Mouse (Mus musculus) cerebellum, adult 18-20 months (tissue): Measurements from ENCODE around the gene Fsd1l.
"Not testable (repeated sequence)": the region's sequence is repeated elsewhere in the genome, so short reads cannot be mapped to it uniquely, and the experiment has no call there.

ENCODE experiments used
- DNase-seq, 2 experiments: peaks; one replicate each; pipeline ENCODE4 v3.0.0; 2021

Gene Fsd1l

GRCm38 (mm10) chr4:53630963-53631315, 332 bp upstream of the Fsd1l start:
- DNase-seq = no peak

GRCm38 (mm10) chr4:53632011-53632349, 709 bp downstream of the Fsd1l start:
- no peak for DNase-seq

DNA sequence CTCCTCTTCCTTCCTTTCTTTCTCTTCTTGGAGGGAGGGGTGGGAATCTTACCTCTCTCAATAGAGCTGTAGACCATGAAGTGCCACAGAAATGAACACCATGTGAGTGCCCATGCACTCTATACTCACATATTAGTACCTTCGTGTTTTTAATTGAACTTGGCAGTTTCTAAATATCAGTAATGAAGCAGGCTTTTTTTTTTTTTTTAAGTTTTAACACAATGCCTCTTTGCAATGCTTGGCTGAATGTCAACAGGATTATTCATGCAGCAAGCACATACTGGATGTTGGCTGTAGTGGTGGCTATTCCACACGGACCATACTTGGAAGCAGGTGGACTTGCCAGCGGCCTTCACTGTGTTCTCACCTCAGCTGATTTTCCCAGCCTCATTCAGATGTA, 4.1 kb downstream of the Fsd1l start:
- DNase-seq = peak in 1 of 2 experiments; percentile 14

- DNase-seq = peak in 1 of 2 experiments; percentile 9
These were observed 6.1 kb downstream of the Fsd1l start for GRCm38 (mm10) chr4:53637269-53637909.

- no peak for DNase-seq
These were observed 7.4 kb downstream of the Fsd1l start for GRCm38 (mm10) chr4:53638549-53639123.

GRCm38 (mm10) chr4:53658029-53658428, 26.8 kb downstream of the Fsd1l start:
- DNase-seq = no peak

- DNase-seq = no peak
These were observed 29.4 kb downstream of the Fsd1l start for GRCm38 (mm10) chr4:53660711-53661110.

DNA sequence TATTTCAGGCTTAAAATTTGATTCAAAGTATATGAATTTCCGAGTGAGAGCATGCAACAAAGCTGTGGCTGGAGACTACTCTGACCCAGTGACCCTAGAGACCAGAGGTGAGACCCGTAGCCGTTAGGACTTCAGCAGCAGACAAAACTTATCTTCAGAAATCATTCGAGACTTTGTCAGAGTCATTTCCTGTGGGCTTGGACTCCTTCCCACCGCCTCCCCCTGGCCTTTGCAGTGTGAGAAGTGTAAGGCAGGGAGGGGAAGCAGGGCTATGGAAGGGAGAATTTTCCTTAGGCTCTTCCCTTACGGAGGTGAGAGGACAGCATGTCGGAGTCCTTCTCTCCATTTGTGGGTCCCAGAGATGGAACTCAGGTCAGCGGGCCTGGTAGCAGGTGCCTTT, 50.8 kb downstream of the Fsd1l start:
- no peak for DNase-seq

GRCm38 (mm10) chr4:53688965-53689364, 57.7 kb downstream of the Fsd1l start:
- no peak for DNase-seq

GRCm38 (mm10) chr4:53691418-53691817, 60.1 kb downstream of the Fsd1l start:
- peak; percentile 38 to 43 for DNase-seq

- not testable (repeated sequence) for DNase-seq
These were observed 77.9 kb downstream of the Fsd1l start for GRCm38 (mm10) chr4:53709166-53709565.

GRCm38 (mm10) chr4:53710021-53710420, 78.8 kb downstream of the Fsd1l start:
- DNase-seq = no peak

- DNase-seq = no peak
These were observed 79.5 kb downstream of the Fsd1l start for GRCm38 (mm10) chr4:53710555-53711328.

- DNase-seq = no peak
These were observed 82.4 kb downstream of the Fsd1l start, which contains the start of gene Fktn for GRCm38 (mm10) chr4:53713704-53714050. Fktn (plus strand) TSS chr4:53713998.

GRCm38 (mm10) chr4:53714051-53714814, 83.0 kb downstream of the Fsd1l start:
- peak; percentile 91 to 94 for DNase-seq

- DNase-seq = no peak
These were observed 84.7 kb downstream of the Fsd1l start for GRCm38 (mm10) chr4:53715977-53716376.

DNA sequence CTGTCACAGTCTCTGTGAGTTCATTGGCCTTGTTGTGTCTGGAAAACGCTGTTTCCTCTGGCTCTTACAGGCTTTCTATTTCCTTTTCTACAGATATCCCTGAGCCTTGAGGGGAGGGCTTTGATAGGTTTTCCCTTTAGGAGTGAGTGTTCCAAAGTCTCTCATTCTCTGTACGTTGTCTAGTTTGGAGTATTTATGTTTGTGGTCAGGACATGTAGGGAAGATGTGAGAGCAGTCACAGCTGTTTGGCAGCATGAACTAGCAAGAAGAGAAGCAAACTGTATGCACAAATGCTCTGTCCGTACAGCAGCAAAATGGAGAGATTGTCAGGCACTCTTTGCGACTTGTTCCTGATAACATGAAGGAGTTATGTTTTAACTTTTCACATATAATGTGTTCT, 86.3 kb downstream of the Fsd1l start:
- no peak for DNase-seq

DNA sequence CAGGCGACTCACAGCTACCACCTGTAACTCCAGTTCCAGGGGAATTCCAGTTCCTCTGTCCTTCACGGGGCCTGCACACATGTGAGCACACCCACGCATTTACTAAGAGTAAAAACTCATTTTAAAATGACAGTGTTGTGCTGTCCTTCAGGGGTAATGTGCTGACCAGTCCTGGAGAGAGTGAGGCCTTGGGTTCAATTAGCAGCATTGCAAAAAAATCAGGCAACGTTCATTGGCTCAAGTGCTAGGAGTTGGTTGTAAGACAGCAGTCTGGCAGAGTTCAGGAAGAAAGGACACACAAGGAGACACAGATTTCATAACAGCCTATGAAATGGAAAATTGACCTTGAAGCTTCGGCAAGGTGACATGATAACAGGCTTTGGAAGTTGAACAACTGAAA, 87.0 kb downstream of the Fsd1l start:
- DNase-seq = no peak

DNA sequence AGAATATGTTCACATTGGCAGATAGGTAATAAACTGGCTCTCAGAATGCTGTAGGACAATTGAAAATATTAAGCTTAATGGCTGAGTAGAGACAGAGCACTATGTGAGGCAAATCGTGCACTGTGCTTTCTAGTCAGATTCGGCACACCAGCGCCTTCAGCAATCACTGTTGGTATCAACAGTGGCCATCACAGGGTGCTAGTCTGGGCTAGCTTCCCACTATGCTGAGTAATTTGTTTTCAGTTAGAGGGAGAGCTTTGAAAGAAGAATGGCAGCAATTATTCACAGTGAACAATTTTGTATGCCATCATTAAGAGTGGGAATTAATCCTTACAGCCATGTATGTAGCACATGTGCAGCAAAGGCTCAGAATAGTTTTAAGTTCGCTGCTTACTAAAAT, 91.2 kb downstream of the Fsd1l start:
- no peak for DNase-seq

DNA sequence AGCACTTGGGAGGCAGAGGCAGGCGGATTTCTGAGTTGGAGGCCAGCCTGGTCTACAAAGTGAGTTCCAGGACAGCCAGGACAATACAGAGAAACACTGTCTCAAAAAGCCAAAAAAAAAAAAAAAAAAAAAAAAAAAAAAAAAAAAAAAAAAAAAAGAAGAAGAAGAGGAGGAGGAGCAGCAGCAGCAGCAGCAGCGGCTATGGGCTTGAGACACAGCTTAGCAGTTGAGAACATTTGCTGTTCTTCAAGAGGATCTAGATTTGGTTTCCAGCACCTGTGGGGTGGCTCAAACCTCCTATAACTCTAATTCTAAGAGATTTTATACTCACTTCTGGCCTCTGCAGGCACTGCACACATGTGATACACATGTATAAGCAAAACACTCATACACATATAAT, 94.8 kb downstream of the Fsd1l start:
- not testable (repeated sequence) for DNase-seq

DNA sequence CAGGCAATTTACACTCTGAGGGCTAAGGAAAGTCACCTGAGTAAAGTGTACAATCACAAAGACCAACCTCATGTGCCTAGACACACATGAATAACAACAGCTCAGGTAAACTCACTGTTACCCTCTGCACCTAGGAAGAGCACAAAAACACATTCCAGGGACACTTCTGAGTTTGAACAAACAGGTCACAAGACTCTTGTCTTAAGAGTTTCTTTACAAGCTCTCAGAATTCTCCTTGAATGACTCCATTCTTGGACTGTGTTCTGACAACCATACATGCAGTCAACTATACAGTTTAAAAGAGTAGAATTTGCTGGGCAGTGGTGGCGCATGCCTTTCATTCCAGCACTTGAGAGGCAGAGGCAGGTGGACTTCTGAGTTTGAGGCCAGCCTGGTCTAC, 96.8 kb downstream of the Fsd1l start:
- no peak for DNase-seq

- DNase-seq = peak; percentile 28 to 41
These were observed 107.8 kb downstream of the Fsd1l start for GRCm38 (mm10) chr4:53738956-53739616.

DNA sequence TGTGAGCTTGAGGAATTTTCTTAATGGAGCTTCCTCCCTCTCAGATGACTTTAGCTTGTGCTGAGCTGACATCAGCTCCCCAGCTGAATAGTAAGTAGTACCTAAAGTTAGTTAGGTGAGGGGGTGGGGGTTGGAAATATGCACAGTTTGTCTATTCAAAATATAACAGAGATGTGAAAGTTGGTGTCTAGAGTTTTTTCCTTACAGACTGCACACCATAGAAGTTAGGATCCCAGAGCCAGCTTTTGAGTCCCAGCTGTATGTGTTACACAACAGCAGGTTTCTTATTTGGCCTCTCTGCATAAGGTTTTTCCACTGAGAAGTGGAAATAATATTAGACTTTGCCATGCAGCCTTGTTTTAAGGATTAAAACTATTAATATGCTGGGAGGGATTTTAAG, 118.6 kb downstream of the Fsd1l start:
- no peak for DNase-seq
